Mouse (Mus musculus) adrenal gland, adult 18-20 months (tissue): Measurements from ENCODE around the gene Msi2. TPM values are rescaled to one million over a fixed set of nuclear protein-coding genes. Genes with fewer than 3 reads are reported as not detected.

Source experiments
- DNase-seq, 2 experiments: peaks; one replicate each; pipeline ENCODE4 v3.0.0; 2021 to 2022; ENCODE audit warnings: low spot score in 2 of 2
- total RNA-seq, 2 experiments: library from RNA; stranded (reverse); gene quantifications; 1 replicate in 1 of 2; 2 replicates in 1 of 2; pipeline ENCODE4 v1.2.3; 2021

Gene Msi2
- total RNA-seq, 2 experiments from 2014 or later: 196 to 204 TPM

GRCm38 (mm10) chr11:88570715-88571202 is 147.6 kb downstream of the Msi2 start:
- DNase-seq: no peak

- DNase-seq: no peak
Observed at GRCm38 (mm10) chr11:88566613-88567606, 151.4 kb downstream of the Msi2 start.

GRCm38 (mm10) chr11:88564810-88565209 is 153.5 kb downstream of the Msi2 start:
- no peak for DNase-seq

- DNase-seq: no peak
Observed at GRCm38 (mm10) chr11:88564363-88564762, 153.9 kb downstream of the Msi2 start.

- no peak for DNase-seq
Observed at GRCm38 (mm10) chr11:88561191-88561590, 157.1 kb downstream of the Msi2 start.

- DNase-seq: no peak
Observed at GRCm38 (mm10) chr11:88560634-88561033, 157.7 kb downstream of the Msi2 start.

GRCm38 (mm10) chr11:88559365-88559970 is 158.8 kb downstream of the Msi2 start:
- DNase-seq: no peak

GRCm38 (mm10) chr11:88558731-88559130 is 159.6 kb downstream of the Msi2 start:
- no peak for DNase-seq

GRCm38 (mm10) chr11:88557828-88558580 is 160.3 kb downstream of the Msi2 start:
- DNase-seq: no peak

- no peak for DNase-seq
Observed at GRCm38 (mm10) chr11:88557116-88557768, 161.1 kb downstream of the Msi2 start.

- no peak for DNase-seq
Observed at GRCm38 (mm10) chr11:88555902-88556549, 162.3 kb downstream of the Msi2 start.

- DNase-seq: no peak
Observed at GRCm38 (mm10) chr11:88555232-88555818, 163.0 kb downstream of the Msi2 start.

GRCm38 (mm10) chr11:88553521-88554310 is 164.6 kb downstream of the Msi2 start:
- no peak for DNase-seq

- DNase-seq: peak; percentile 65 to 78
Observed at GRCm38 (mm10) chr11:88552987-88553386, 165.3 kb downstream of the Msi2 start.

- no peak for DNase-seq
Observed at GRCm38 (mm10) chr11:88552385-88552784, 165.9 kb downstream of the Msi2 start.

- no peak for DNase-seq
Observed at GRCm38 (mm10) chr11:88551034-88551433, 167.3 kb downstream of the Msi2 start.

GRCm38 (mm10) chr11:88550083-88550907 is 168.0 kb downstream of the Msi2 start:
- DNase-seq: no peak

GRCm38 (mm10) chr11:88549529-88549900 is 168.8 kb downstream of the Msi2 start:
- no peak for DNase-seq
